Mouse (Mus musculus): Measurements from ENCODE around the gene Gm1113. TPM values are rescaled to one million over a fixed set of nuclear protein-coding genes. Genes with fewer than 3 reads are reported as not detected.

Gene Gm1113
- polyA plus RNA-seq, 1 experiment from 2014 or later = not detected

GRCm38 (mm10) chr9:35479456-35479855, 38.6 kb downstream of the Gm1113 start:
- 92% methylated on average over 6 of the region's 6 CpGs for WGBS
- Histone ChIP-seq H3K4me3 (ENCODE audit: low read depth, low read length) (no peak overlapping the region), H3K9me3 (ENCODE audit: low read length) (no peaks in the 10 kb centered on the region), H3K9ac (replicated peaks; ENCODE audit: low read depth) (no peak overlapping the region), H3K27ac (ENCODE audit: low read length) (no peak overlapping the region), H3K36me3 (ENCODE audit: insufficient read depth, low read length) (peaks cover 3% of the 10 kb centered on the region; the same call in 1 of the 2 replicates), H3K4me1 (ENCODE audit: insufficient read depth, low read depth, low read length) (no peaks in the 10 kb centered on the region), H3K4me2 (replicated peaks; ENCODE audit: low read depth, low read length) (no peak overlapping the region), H3K27me3 (replicated peaks; ENCODE audit: insufficient read depth, low read length) (no peaks in the 10 kb centered on the region)
- DNase-seq (ENCODE audit: low spot score) = no peak
- no peak for ATAC-seq
- no peak for TF ChIP-seq EP300 (IDR thresholded peaks at IDR 0.05)
- TF ChIP-seq CTCF (IDR thresholded peaks at IDR 0.05) = no peak

- no peak for ATAC-seq
- H3K4me1 ChIP-seq (ENCODE audit: insufficient read depth, low read depth, low read length) = no peaks in the 10 kb centered on the region
- TF ChIP-seq CTCF (IDR thresholded peaks at IDR 0.05) (no peak), EP300 (IDR thresholded peaks at IDR 0.05) (no peak)
- WGBS = 79% methylated on average over 7 of the region's 7 CpGs
- H3K36me3 ChIP-seq (ENCODE audit: insufficient read depth, low read length) = peaks cover 3% of the 10 kb centered on the region; the same call in 1 of the 2 replicates
- no peak overlapping the region for H3K4me3 ChIP-seq (ENCODE audit: low read depth, low read length)
- no peak overlapping the region for H3K4me2 ChIP-seq (replicated peaks; ENCODE audit: low read depth, low read length)
- no peaks in the 10 kb centered on the region for H3K27me3 ChIP-seq (replicated peaks; ENCODE audit: insufficient read depth, low read length)
- no peak for DNase-seq (ENCODE audit: low spot score)
- no peaks in the 10 kb centered on the region for H3K9me3 ChIP-seq (ENCODE audit: low read length)
- no peak overlapping the region for H3K27ac ChIP-seq (ENCODE audit: low read length)
- H3K9ac ChIP-seq (replicated peaks; ENCODE audit: low read depth) = no peak overlapping the region
Observed at GRCm38 (mm10) chr9:35475394-35475793, 42.7 kb downstream of the Gm1113 start.

GRCm38 (mm10) chr9:35474104-35474724, 43.9 kb downstream of the Gm1113 start:
- no peaks in the 10 kb centered on the region for H3K4me1 ChIP-seq (ENCODE audit: insufficient read depth, low read depth, low read length)
- WGBS = 46% methylated on average over 10 of the region's 10 CpGs
- no peak for ATAC-seq
- no peak for DNase-seq (ENCODE audit: low spot score)
- 0 out of 2 replicates have a peak, but pooled peaks cover 3% of the 10 kb centered on the region for H3K36me3 ChIP-seq (ENCODE audit: insufficient read depth, low read length)
- H3K9ac ChIP-seq (replicated peaks; ENCODE audit: low read depth) = no peak overlapping the region
- no peaks in the 10 kb centered on the region for H3K27me3 ChIP-seq (replicated peaks; ENCODE audit: insufficient read depth, low read length)
- no peaks in the 10 kb centered on the region for H3K9me3 ChIP-seq (ENCODE audit: low read length)
- H3K4me2 ChIP-seq (replicated peaks; ENCODE audit: low read depth, low read length) = no peak overlapping the region
- no peak overlapping the region for H3K4me3 ChIP-seq (ENCODE audit: low read depth, low read length)
- TF ChIP-seq CTCF (IDR thresholded peaks at IDR 0.05) (no peak), EP300 (IDR thresholded peaks at IDR 0.05) (no peak)
- H3K27ac ChIP-seq (ENCODE audit: low read length) = no peak overlapping the region

- no peak overlapping the region for H3K9ac ChIP-seq (replicated peaks; ENCODE audit: low read depth)
- TF ChIP-seq CTCF (IDR thresholded peaks at IDR 0.05) (no peak), EP300 (IDR thresholded peaks at IDR 0.05) (no peak)
- H3K4me2 ChIP-seq (replicated peaks; ENCODE audit: low read depth, low read length) = no peak overlapping the region
- DNase-seq (ENCODE audit: low spot score) (no peak), ATAC-seq (no peak)
- no peak overlapping the region for H3K4me3 ChIP-seq (ENCODE audit: low read depth, low read length)
- no peak overlapping the region for H3K27ac ChIP-seq (ENCODE audit: low read length)
- H3K36me3 ChIP-seq (ENCODE audit: insufficient read depth, low read length) = no peaks in the 10 kb centered on the region
- H3K4me1 ChIP-seq (ENCODE audit: insufficient read depth, low read depth, low read length) = no peaks in the 10 kb centered on the region
- no peaks in the 10 kb centered on the region for H3K27me3 ChIP-seq (replicated peaks; ENCODE audit: insufficient read depth, low read length)
- H3K9me3 ChIP-seq (ENCODE audit: low read length) = no peaks in the 10 kb centered on the region
Observed at GRCm38 (mm10) chr9:35468913-35469312, 49.2 kb downstream of the Gm1113 start.

- ATAC-seq (peak; percentile 84), DNase-seq (ENCODE audit: low spot score) (peak; percentile 77)
- no peak overlapping the region for H3K4me3 ChIP-seq (ENCODE audit: low read depth, low read length)
- no peak overlapping the region for H3K9ac ChIP-seq (replicated peaks; ENCODE audit: low read depth)
- H3K36me3 ChIP-seq (ENCODE audit: insufficient read depth, low read length) = no peaks in the 10 kb centered on the region
- no peaks in the 10 kb centered on the region for H3K27me3 ChIP-seq (replicated peaks; ENCODE audit: insufficient read depth, low read length)
- no peak overlapping the region for H3K4me2 ChIP-seq (replicated peaks; ENCODE audit: low read depth, low read length)
- H3K9me3 ChIP-seq (ENCODE audit: low read length) = no peaks in the 10 kb centered on the region
- no peaks in the 10 kb centered on the region for H3K4me1 ChIP-seq (ENCODE audit: insufficient read depth, low read depth, low read length)
- TF ChIP-seq CTCF (IDR thresholded peaks at IDR 0.05) (peak; percentile 19; the same call in 1 of the 2 replicates), EP300 (IDR thresholded peaks at IDR 0.05) (no peak)
- 39% methylated on average over 8 of the region's 8 CpGs for WGBS
- H3K27ac ChIP-seq (ENCODE audit: low read length) = no peak overlapping the region
Observed at GRCm38 (mm10) chr9:35467264-35467817, 50.7 kb downstream of the Gm1113 start.

- 41% methylated on average over 8 of the region's 8 CpGs for WGBS
Observed at GRCm38 (mm10) chr9:35459594-35459993, 58.5 kb downstream of the Gm1113 start.

More at GRCm38 (mm10) chr9:35459594-35459993, 58.5 kb downstream of the Gm1113 start:
- Histone ChIP-seq H3K9me3 (ENCODE audit: low read length) (no peaks in the 10 kb centered on the region), H3K27me3 (replicated peaks; ENCODE audit: insufficient read depth, low read length) (no peaks in the 10 kb centered on the region), H3K27ac (ENCODE audit: low read length) (no peak overlapping the region), H3K4me3 (ENCODE audit: low read depth, low read length) (no peak overlapping the region), H3K36me3 (ENCODE audit: insufficient read depth, low read length) (no peaks in the 10 kb centered on the region), H3K4me1 (ENCODE audit: insufficient read depth, low read depth, low read length) (no peaks in the 10 kb centered on the region), H3K4me2 (replicated peaks; ENCODE audit: low read depth, low read length) (no peak overlapping the region), H3K9ac (replicated peaks; ENCODE audit: low read depth) (no peak overlapping the region)
- no peak for TF ChIP-seq EP300 (IDR thresholded peaks at IDR 0.05)
- no peak for TF ChIP-seq CTCF (IDR thresholded peaks at IDR 0.05)
- DNase-seq (ENCODE audit: low spot score) (no peak), ATAC-seq (no peak)

Other genes with a start within 250 kb of the Gm1113 start
- 1.2 and 1.3 TPM in 2 replicates for gene Cdon, start 97.1 kb downstream of the Gm1113 start, polyA plus RNA-seq (2015; fragmentation: Nextera tagmentation; extraction: Ambion mirVana)
- gene Ddx25, start 40.3 kb upstream of the Gm1113 start, polyA plus RNA-seq (2015; fragmentation: Nextera tagmentation; extraction: Ambion mirVana) = 0.07 and 0.10 TPM in 2 replicates
- 7.3 and 8.5 TPM in 2 replicates for gene Pus3, start 40.3 kb upstream of the Gm1113 start, polyA plus RNA-seq (2015; fragmentation: Nextera tagmentation; extraction: Ambion mirVana)
- gene Pate2, start 52.0 kb upstream of the Gm1113 start, polyA plus RNA-seq (2015; fragmentation: Nextera tagmentation; extraction: Ambion mirVana) = 0.06 and 0.10 TPM in 2 replicates
- gene Hyls1, start 52.1 kb upstream of the Gm1113 start, polyA plus RNA-seq (2015; fragmentation: Nextera tagmentation; extraction: Ambion mirVana) = 4.7 and 5.0 TPM in 2 replicates
- gene Pate4, start 93.7 kb upstream of the Gm1113 start, polyA plus RNA-seq (2015; fragmentation: Nextera tagmentation; extraction: Ambion mirVana) = not detected in 2 replicates
- gene Pate3, start 129.9 kb upstream of the Gm1113 start, polyA plus RNA-seq (2015; fragmentation: Nextera tagmentation; extraction: Ambion mirVana) = not detected in 2 replicates
- gene Pate1, start 169.1 kb upstream of the Gm1113 start, polyA plus RNA-seq (2015; fragmentation: Nextera tagmentation; extraction: Ambion mirVana) = not detected in 2 replicates
- gene Gm17677, start 222.8 kb upstream of the Gm1113 start, polyA plus RNA-seq (2015; fragmentation: Nextera tagmentation; extraction: Ambion mirVana) = not detected in 2 replicates

Data from lung, postnatal 0 days (tissue).